Mouse (Mus musculus) neutrophil, adult 83 days (primary cell): ENCODE results near the gene 4930433I11Rik. TPM values are rescaled to one million over a fixed set of nuclear protein-coding genes. Genes with fewer than 3 reads are reported as not detected.

Source experiments
- total RNA-seq, 2 experiments: library from RNA; stranded (reverse); gene quantifications; one replicate each; pipeline ENCODE4 v1.2.4; 2023

4930433I11Rik gene
- total RNA-seq: not detected

GRCm38 (mm10) chr7:40987243-40987642, at the start of gene 4930433I11Rik:
Gene 4930433I11Rik (plus strand): TSS chr7:40987543.

GRCm38 (mm10) chr7:41032419-41032818, 45.1 kb downstream of the 4930433I11Rik start, which contains the start of gene Gm4884:
Gene Gm4884 (plus strand): TSS chr7:41032719.

Other genes with a start within 250 kb of the 4930433I11Rik start
- gene Vstm2b, start 89.2 kb upstream of the 4930433I11Rik start, total RNA-seq: not detected
- gene Gm4884, start 45.2 kb downstream of the 4930433I11Rik start, total RNA-seq: not detected
- gene Gm5592, start 166.3 kb downstream of the 4930433I11Rik start, total RNA-seq: not detected